In the genomic region with DNA sequence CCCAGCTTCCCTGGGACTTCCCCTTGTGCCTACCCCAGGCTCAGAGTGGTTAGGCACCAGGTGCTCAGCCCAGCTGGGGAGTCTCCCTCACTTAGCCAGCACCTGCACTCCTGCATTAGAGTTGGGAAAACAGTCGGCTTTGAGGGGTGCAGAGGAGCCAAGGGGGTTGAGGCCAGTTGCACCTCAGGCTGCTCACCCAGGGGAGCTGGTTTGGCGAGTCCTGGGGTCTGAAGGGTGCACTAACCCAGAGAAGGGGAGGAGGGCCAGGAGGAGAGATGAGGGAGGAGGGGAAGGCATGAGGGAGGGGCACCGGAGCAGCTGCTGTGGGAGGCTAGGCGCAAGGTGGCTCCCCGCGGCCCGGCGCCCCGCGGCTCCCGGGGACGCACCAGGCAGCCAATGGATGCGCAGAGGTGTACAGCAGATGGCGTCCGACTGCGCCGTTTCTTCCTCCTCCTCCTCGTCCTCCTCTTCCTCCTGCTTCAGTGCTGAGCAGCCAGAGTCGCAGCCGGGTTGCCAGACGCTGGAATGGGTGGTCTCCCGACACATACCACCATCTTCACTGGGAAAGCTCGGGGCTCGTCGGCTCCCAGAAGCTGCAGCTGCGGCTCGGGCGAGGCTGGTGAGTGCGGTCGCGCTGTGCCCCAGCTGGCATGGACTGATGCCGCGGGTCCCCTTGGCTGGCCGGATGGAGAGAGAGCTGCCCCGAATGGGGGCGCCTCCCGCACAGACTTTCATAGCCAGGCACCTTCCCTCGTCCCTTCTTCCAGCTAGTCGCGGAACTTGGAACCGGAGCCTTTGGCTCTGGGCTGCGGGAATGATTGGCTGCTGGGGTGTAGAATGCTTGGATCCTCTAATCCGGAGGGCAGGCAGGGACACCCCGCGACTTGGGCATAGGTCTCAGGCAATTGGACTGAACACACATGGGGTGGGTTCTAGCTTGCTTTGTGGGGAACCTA, we compare ENCODE assay signal across 8 mouse cellular contexts. TPM values are rescaled to one million over a fixed set of nuclear protein-coding genes. Genes with fewer than 3 reads are reported as not detected.
DNase-seq lines count a peak whose midpoint lies in the region; ATAC-seq and TF ChIP-seq lines count a peak whose summit lies in the region.

A gene (plus strand): TSS at position 321 of the 956 bp plus-strand sequence.

- H3K27ac ChIP-seq in kidney, postnatal 0 days, result no peak within 1 kb of the TSS
- no peak within 1 kb of the TSS for H3K27ac ChIP-seq in heart, embryonic 14.5 days (replicated peaks in 1 of 2; ENCODE audit: control insufficient read depth in 1 of 2, insufficient read depth in 1 of 2, low read depth in 2 of 2, low read length in 2 of 2)
- H3K27ac ChIP-seq in left cerebral cortex, adult 2 months, result peak within 1 kb of the TSS; percentile 61
- no peak within 1 kb of the TSS for H3K27ac ChIP-seq in neural tube, embryonic 12.5 days

- peak; percentile 33; the same call in 1 of the 2 replicates for ATAC-seq in kidney, postnatal 0 days (replicated peaks; ENCODE audit: low FRiP score, low read depth)
- no peak for ATAC-seq in heart, embryonic 14.5 days (ENCODE audit: insufficient number of reproducible peaks, insufficient read depth, low FRiP score, low read depth)
- peak; percentile 88 for ATAC-seq in neural tube, embryonic 12.5 days (ENCODE audit: low FRiP score, low read depth)

- no peaks in the 10 kb centered on the region for H3K36me3 ChIP-seq in kidney, postnatal 0 days (ENCODE audit: insufficient read depth, low read length)
- H3K36me3 ChIP-seq in heart, embryonic 14.5 days (ENCODE audit: control insufficient read depth, insufficient read depth, low read length), result no peaks in the 10 kb centered on the region
- H3K36me3 ChIP-seq in neural tube, embryonic 12.5 days, result no peaks in the 10 kb centered on the region

- WGBS in kidney, postnatal 0 days, result under 1% methylated on average over 41 of the region's 45 CpGs
- WGBS in heart, embryonic 14.5 days, result under 1% methylated on average over 44 of the region's 45 CpGs
- under 1% methylated on average over 45 of the region's 45 CpGs for WGBS in neural tube, embryonic 12.5 days

- H3K4me3 ChIP-seq in kidney, postnatal 0 days (replicated peaks; ENCODE audit: low read depth, low read length), result peak within 1 kb of the TSS; percentile 43
- H3K4me3 ChIP-seq in heart, embryonic 14.5 days (ENCODE audit: control insufficient read depth in 1 of 2, insufficient read depth in 1 of 2, low read depth in 1 of 2, low read length in 2 of 2), result peak within 1 kb of the TSS; percentile 50 to 59
- peak within 1 kb of the TSS; percentile 63 for H3K4me3 ChIP-seq in left cerebral cortex, adult 2 months
- H3K4me3 ChIP-seq in neural tube, embryonic 12.5 days, result peak within 1 kb of the TSS; percentile 53

- TF ChIP-seq CTCF in kidney, postnatal 0 days (IDR thresholded peaks at IDR 0.05; ENCODE audit: low read depth), result no peak
- TF ChIP-seq CTCF in left cerebral cortex, adult 2 months (IDR thresholded peaks at IDR 0.05), result no peak; the same call in 1 of the 2 replicates

- 0 out of 2 replicates have a peak, but pooled peaks cover 8% of the 10 kb centered on the region for H3K4me1 ChIP-seq in kidney, postnatal 0 days (replicated peaks; ENCODE audit: insufficient read depth, low read length)
- peaks cover 0 to 4% of the 10 kb centered on the region in 2 experiments; a peak in 2 of 4 replicates for H3K4me1 ChIP-seq in heart, embryonic 14.5 days (ENCODE audit: control insufficient read depth in 2 of 2, insufficient read depth in 2 of 2, low read length in 2 of 2)
- H3K4me1 ChIP-seq in neural tube, embryonic 12.5 days, result peaks cover 10% of the 10 kb centered on the region; the same call in 1 of the 2 replicates

- peaks cover 6% of the 10 kb centered on the region for H3K27me3 ChIP-seq in kidney, postnatal 0 days (ENCODE audit: insufficient read depth, low read length)
- peaks cover 38% of the 10 kb centered on the region for H3K27me3 ChIP-seq in heart, embryonic 14.5 days (ENCODE audit: control insufficient read depth, insufficient read depth, low read length)
- H3K27me3 ChIP-seq in neural tube, embryonic 12.5 days (replicated peaks), result peaks cover 11% of the 10 kb centered on the region; the same call in 1 of the 2 replicates

- H3K9ac ChIP-seq in kidney, postnatal 0 days (ENCODE audit: low read depth, low read length), result peak within 1 kb of the TSS; percentile 23; the same call in 1 of the 2 replicates
- peak within 1 kb of the TSS; percentile 14; the same call in 1 of the 2 replicates for H3K9ac ChIP-seq in heart, embryonic 14.5 days (ENCODE audit: low read length)
- peak within 1 kb of the TSS; percentile 57 for H3K9ac ChIP-seq in neural tube, embryonic 12.5 days

- intact Hi-C loops in left cerebral cortex, adult 2 months (cut with DNase I), result loop anchor here (5.0 to 10.0 kb wide), 3 partner anchors 209 to 1012 kb away; no protein-coding TSS in a partner anchor

- DNase-seq in kidney, postnatal 0 days (ENCODE audit: low spot score), result no peak
- no peak for DNase-seq in kidney, postnatal 10 days
- DNase-seq in cerebellum, postnatal 36 days, result peak; percentile 3 to 6
- DNase-seq in left cerebral cortex, adult 2 months (ENCODE audit: extremely low spot score in 1 of 2, low spot score in 2 of 2), result peak; percentile 45 to 55
- no peak for DNase-seq in thymus, postnatal 14 days
- no peak for DNase-seq in kidney, adult 8-10 months

- H3K9me3 ChIP-seq in kidney, postnatal 0 days (replicated peaks; ENCODE audit: low read length), result no peaks in the 10 kb centered on the region
- no peaks in the 10 kb centered on the region for H3K9me3 ChIP-seq in heart, embryonic 14.5 days (ENCODE audit: control insufficient read depth, low read length)
- no peaks in the 10 kb centered on the region for H3K9me3 ChIP-seq in neural tube, embryonic 12.5 days

- H3K4me2 ChIP-seq in kidney, postnatal 0 days (ENCODE audit: low read length), result peak within 1 kb of the TSS; percentile 79
- H3K4me2 ChIP-seq in heart, embryonic 14.5 days (ENCODE audit: low read length), result peak within 1 kb of the TSS; percentile 77
- H3K4me2 ChIP-seq in neural tube, embryonic 12.5 days (replicated peaks), result peak within 1 kb of the TSS; percentile 79

RNA-seq across cellular contexts. Expression of the gene that starts here (rescaled TPM):
- polyA plus RNA-seq in kidney, postnatal 0 days (2015; fragmentation: Nextera tagmentation; extraction: Ambion mirVana), result 0.36 and 0.46 TPM in 2 replicates
- 3.2 and 4.2 TPM in 2 replicates for polyA plus RNA-seq in heart, embryonic 14.5 days (2014; fragmentation: Nextera tagmentation; extraction: Ambion mirVana)
- 1 to 10 TPM; 6.0 to 6.1 TPM for total RNA-seq in left cerebral cortex, adult 2 months (2021)
- polyA plus RNA-seq in neural tube, embryonic 12.5 days (2016; fragmentation: Nextera tagmentation; extraction: Ambion mirVana), result 25.0 and 39.5 TPM in 2 replicates

Comparison
In these comparisons a context has a peak if more than half of its experiments do, and no peak if none do; other contexts are left out.
1. Peak in ATAC-seq, H3K4me3 ChIP-seq, H3K9ac ChIP-seq and H3K4me2 ChIP-seq in kidney, postnatal 0 days; RNA of the gene not detected or under 1 TPM.
2. DNase-seq: peak in cerebellum, postnatal 36 days (2 of 2) and left cerebral cortex, adult 2 months (2 of 2); none in kidney, postnatal 0 days (single experiment), kidney, postnatal 10 days (single experiment), thymus, postnatal 14 days (single experiment) and kidney, adult 8-10 months (0 of 2).
3. Peak in every context shown above with its lines, with median percentiles within 50 percentile points of each other: H3K4me2 ChIP-seq, H3K4me3 ChIP-seq and H3K9ac ChIP-seq.